Mouse (Mus musculus): Measurements from ENCODE around the gene Olfr804. TPM values are rescaled to one million over a fixed set of nuclear protein-coding genes. Genes with fewer than 3 reads are reported as not detected.

Olfr804 gene
- not detected in 2 replicates for polyA plus RNA-seq (2011; ENCODE audit: insufficient read length, low read depth, missing spikeins)

GRCm38 (mm10) chr10:129702910-129703309, at the start of gene Olfr804:
TSS of gene Olfr804 (plus strand) at chr10:129703210.
- Histone ChIP-seq H3K27ac (ENCODE audit: insufficient read depth, low read length) (no peak within 1 kb of the TSS), H3K4me1 (ENCODE audit: control insufficient read depth, insufficient read depth, low read length) (no peaks in the 10 kb centered on the region), H3K4me3 (ENCODE audit: insufficient read depth, low read length) (no peak within 1 kb of the TSS)
- TF ChIP-seq CTCF (IDR thresholded peaks at IDR 0.05; ENCODE audit: borderline replicate concordance, insufficient read depth, low read length), result no peak
- no peak for TF ChIP-seq POLR2A (IDR thresholded peaks at IDR 0.05; ENCODE audit: low read depth, low read length)

- TF ChIP-seq POLR2A (IDR thresholded peaks at IDR 0.05; ENCODE audit: low read depth, low read length), result no peak
- TF ChIP-seq CTCF (IDR thresholded peaks at IDR 0.05; ENCODE audit: borderline replicate concordance, insufficient read depth, low read length), result no peak
- no peak within 1 kb of the TSS for H3K27ac ChIP-seq (ENCODE audit: insufficient read depth, low read length)
- no peaks in the 10 kb centered on the region for H3K4me1 ChIP-seq (ENCODE audit: control insufficient read depth, insufficient read depth, low read length)
- H3K4me3 ChIP-seq (ENCODE audit: insufficient read depth, low read length), result no peak within 1 kb of the TSS
Observed at GRCm38 (mm10) chr10:129657394-129657793, 45.6 kb upstream of the Olfr804 start, which contains the start of gene Olfr800. TSS of gene Olfr800 (plus strand) at chr10:129657694.

DNA sequence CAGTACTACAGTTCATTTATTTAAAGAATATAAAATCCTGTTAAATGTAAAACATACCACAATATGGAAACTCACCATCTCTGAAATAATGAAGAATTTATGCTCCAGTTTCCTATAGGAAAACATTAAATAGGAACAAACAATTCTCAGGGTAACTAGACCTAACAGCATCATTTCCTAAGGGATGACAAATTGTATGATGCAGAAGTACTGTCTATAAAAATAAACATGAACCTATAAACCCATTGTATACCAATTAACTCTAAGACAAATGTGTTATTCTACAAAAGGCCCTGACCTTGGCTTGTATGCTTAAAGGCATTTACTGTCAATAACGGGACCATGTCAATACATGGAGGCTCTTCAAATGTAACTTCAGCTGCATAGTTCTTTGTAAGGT, 29.2 kb upstream of the Olfr804 start, which contains the start of gene Olfr801:
Olfr801 (minus strand) TSS at position 101 of the 400 bp plus-strand sequence.
- TF ChIP-seq POLR2A (IDR thresholded peaks at IDR 0.05; ENCODE audit: low read depth, low read length), result no peak
- TF ChIP-seq CTCF (IDR thresholded peaks at IDR 0.05; ENCODE audit: borderline replicate concordance, insufficient read depth, low read length), result no peak
- Histone ChIP-seq H3K27ac (ENCODE audit: insufficient read depth, low read length) (no peak within 1 kb of the TSS), H3K4me1 (ENCODE audit: control insufficient read depth, insufficient read depth, low read length) (no peaks in the 10 kb centered on the region), H3K4me3 (ENCODE audit: insufficient read depth, low read length) (no peak within 1 kb of the TSS)

- no peaks in the 10 kb centered on the region for H3K4me1 ChIP-seq (ENCODE audit: control insufficient read depth, insufficient read depth, low read length)
- TF ChIP-seq POLR2A (IDR thresholded peaks at IDR 0.05; ENCODE audit: low read depth, low read length) (no peak), CTCF (IDR thresholded peaks at IDR 0.05; ENCODE audit: borderline replicate concordance, insufficient read depth, low read length) (no peak)
- no peak within 1 kb of the TSS for H3K4me3 ChIP-seq (ENCODE audit: insufficient read depth, low read length)
- no peak within 1 kb of the TSS for H3K27ac ChIP-seq (ENCODE audit: insufficient read depth, low read length)
Observed at GRCm38 (mm10) chr10:129688069-129688468, 14.9 kb upstream of the Olfr804 start, which contains the start of gene Olfr802. TSS of gene Olfr802 (minus strand) at chr10:129688169.

- Histone ChIP-seq H3K4me1 (ENCODE audit: control insufficient read depth, insufficient read depth, low read length) (no peaks in the 10 kb centered on the region), H3K4me3 (ENCODE audit: insufficient read depth, low read length) (no peak within 1 kb of the TSS), H3K27ac (ENCODE audit: insufficient read depth, low read length) (no peak within 1 kb of the TSS)
- TF ChIP-seq CTCF (IDR thresholded peaks at IDR 0.05; ENCODE audit: borderline replicate concordance, insufficient read depth, low read length) (no peak), POLR2A (IDR thresholded peaks at IDR 0.05; ENCODE audit: low read depth, low read length) (no peak)
Observed at GRCm38 (mm10) chr10:129694186-129694585, 8.8 kb upstream of the Olfr804 start, which contains the start of gene Olfr803. TSS of gene Olfr803 (minus strand) at chr10:129694286.

- Histone ChIP-seq H3K27ac (ENCODE audit: insufficient read depth, low read length) (no peak within 1 kb of the TSS), H3K4me3 (ENCODE audit: insufficient read depth, low read length) (no peak within 1 kb of the TSS), H3K4me1 (ENCODE audit: control insufficient read depth, insufficient read depth, low read length) (no peaks in the 10 kb centered on the region)
- TF ChIP-seq CTCF (IDR thresholded peaks at IDR 0.05; ENCODE audit: borderline replicate concordance, insufficient read depth, low read length) (no peak), POLR2A (IDR thresholded peaks at IDR 0.05; ENCODE audit: low read depth, low read length) (no peak)
Observed at GRCm38 (mm10) chr10:129729275-129729674, 26.3 kb downstream of the Olfr804 start, which contains the start of gene Olfr805. TSS of gene Olfr805 (minus strand) at chr10:129729375.

GRCm38 (mm10) chr10:129741821-129742220, 38.8 kb downstream of the Olfr804 start, which contains the start of gene Olfr806:
TSS of gene Olfr806 (minus strand) at chr10:129741921.
- TF ChIP-seq CTCF (IDR thresholded peaks at IDR 0.05; ENCODE audit: borderline replicate concordance, insufficient read depth, low read length) (no peak), POLR2A (IDR thresholded peaks at IDR 0.05; ENCODE audit: low read depth, low read length) (no peak)
- Histone ChIP-seq H3K27ac (ENCODE audit: insufficient read depth, low read length) (no peak within 1 kb of the TSS), H3K4me3 (ENCODE audit: insufficient read depth, low read length) (no peak within 1 kb of the TSS), H3K4me1 (ENCODE audit: control insufficient read depth, insufficient read depth, low read length) (no peaks in the 10 kb centered on the region)

DNA sequence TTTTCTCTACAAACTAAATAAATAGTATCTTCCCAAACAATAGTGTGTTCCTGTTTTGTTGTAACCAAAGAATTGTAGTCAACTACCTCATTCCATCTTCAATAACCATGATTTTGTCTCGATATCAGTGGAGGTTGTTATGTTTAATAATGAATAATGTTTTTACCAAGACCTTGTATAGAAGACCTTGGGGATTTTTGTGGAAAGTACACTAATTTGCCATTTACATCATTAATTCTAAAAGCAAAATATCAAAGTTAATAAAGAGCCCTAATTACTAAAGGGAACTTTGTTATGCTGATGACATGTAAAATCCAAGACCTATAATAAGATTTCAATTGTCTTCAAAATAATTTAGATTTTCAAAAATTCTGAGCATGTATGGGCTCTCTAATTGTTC, 54.7 kb downstream of the Olfr804 start, which contains the start of gene Olfr807:
Olfr807 (minus strand) TSS at position 101 of the 400 bp plus-strand sequence.
- no peak within 1 kb of the TSS for H3K27ac ChIP-seq (ENCODE audit: insufficient read depth, low read length)
- TF ChIP-seq CTCF (IDR thresholded peaks at IDR 0.05; ENCODE audit: borderline replicate concordance, insufficient read depth, low read length), result no peak
- TF ChIP-seq POLR2A (IDR thresholded peaks at IDR 0.05; ENCODE audit: low read depth, low read length), result no peak
- H3K4me1 ChIP-seq (ENCODE audit: control insufficient read depth, insufficient read depth, low read length), result no peaks in the 10 kb centered on the region
- no peak within 1 kb of the TSS for H3K4me3 ChIP-seq (ENCODE audit: insufficient read depth, low read length)

Other genes starting within 250 kb of the Olfr804 start
- not detected in 2 replicates for gene Olfr787, start 241.3 kb upstream of the Olfr804 start, polyA plus RNA-seq (2011; ENCODE audit: insufficient read length, low read depth, missing spikeins)
- gene Olfr788, start 232.2 kb upstream of the Olfr804 start, polyA plus RNA-seq (2011; ENCODE audit: insufficient read length, low read depth, missing spikeins), result not detected in 2 replicates
- not detected in 2 replicates for gene Olfr789, start 218.5 kb upstream of the Olfr804 start, polyA plus RNA-seq (2011; ENCODE audit: insufficient read length, low read depth, missing spikeins)
- not detected in 2 replicates for gene Olfr790, start 204.7 kb upstream of the Olfr804 start, polyA plus RNA-seq (2011; ENCODE audit: insufficient read length, low read depth, missing spikeins)
- not detected in 2 replicates for gene Olfr791, start 181.4 kb upstream of the Olfr804 start, polyA plus RNA-seq (2011; ENCODE audit: insufficient read length, low read depth, missing spikeins)
- not detected in 2 replicates for gene Olfr792, start 164.0 kb upstream of the Olfr804 start, polyA plus RNA-seq (2011; ENCODE audit: insufficient read length, low read depth, missing spikeins)
- not detected in 2 replicates for gene Olfr794, start 135.6 kb upstream of the Olfr804 start, polyA plus RNA-seq (2011; ENCODE audit: insufficient read length, low read depth, missing spikeins)
- gene Olfr796, start 90.6 kb upstream of the Olfr804 start, polyA plus RNA-seq (2011; ENCODE audit: insufficient read length, low read depth, missing spikeins), result not detected in 2 replicates
- not detected in 2 replicates for gene Olfr798, start 75.3 kb upstream of the Olfr804 start, polyA plus RNA-seq (2011; ENCODE audit: insufficient read length, low read depth, missing spikeins)
- gene Olfr799, start 65.7 kb upstream of the Olfr804 start, polyA plus RNA-seq (2011; ENCODE audit: insufficient read length, low read depth, missing spikeins), result not detected in 2 replicates
- gene Olfr800, start 45.5 kb upstream of the Olfr804 start, polyA plus RNA-seq (2011; ENCODE audit: insufficient read length, low read depth, missing spikeins), result not detected in 2 replicates
- gene Olfr801, start 29.3 kb upstream of the Olfr804 start, polyA plus RNA-seq (2011; ENCODE audit: insufficient read length, low read depth, missing spikeins), result not detected in 2 replicates
- gene Olfr802, start 15.0 kb upstream of the Olfr804 start, polyA plus RNA-seq (2011; ENCODE audit: insufficient read length, low read depth, missing spikeins), result not detected in 2 replicates
- not detected in 2 replicates for gene Olfr803, start 8.9 kb upstream of the Olfr804 start, polyA plus RNA-seq (2011; ENCODE audit: insufficient read length, low read depth, missing spikeins)
- gene Olfr805, start 26.2 kb downstream of the Olfr804 start, polyA plus RNA-seq (2011; ENCODE audit: insufficient read length, low read depth, missing spikeins), result not detected in 2 replicates
- not detected in 2 replicates for gene Olfr806, start 38.7 kb downstream of the Olfr804 start, polyA plus RNA-seq (2011; ENCODE audit: insufficient read length, low read depth, missing spikeins)
- gene Olfr807, start 54.6 kb downstream of the Olfr804 start, polyA plus RNA-seq (2011; ENCODE audit: insufficient read length, low read depth, missing spikeins), result not detected in 2 replicates
- not detected in 2 replicates for gene Olfr808, start 62.3 kb downstream of the Olfr804 start, polyA plus RNA-seq (2011; ENCODE audit: insufficient read length, low read depth, missing spikeins)
- not detected in 2 replicates for gene Olfr809, start 71.4 kb downstream of the Olfr804 start, polyA plus RNA-seq (2011; ENCODE audit: insufficient read length, low read depth, missing spikeins)
- not detected in 2 replicates for gene Olfr810, start 91.7 kb downstream of the Olfr804 start, polyA plus RNA-seq (2011; ENCODE audit: insufficient read length, low read depth, missing spikeins)
- not detected in 2 replicates for gene Olfr811, start 101.2 kb downstream of the Olfr804 start, polyA plus RNA-seq (2011; ENCODE audit: insufficient read length, low read depth, missing spikeins)
- gene Olfr812, start 142.9 kb downstream of the Olfr804 start, polyA plus RNA-seq (2011; ENCODE audit: insufficient read length, low read depth, missing spikeins), result not detected in 2 replicates
- not detected in 2 replicates for gene Olfr813, start 152.2 kb downstream of the Olfr804 start, polyA plus RNA-seq (2011; ENCODE audit: insufficient read length, low read depth, missing spikeins)
- gene Olfr814, start 176.6 kb downstream of the Olfr804 start, polyA plus RNA-seq (2011; ENCODE audit: insufficient read length, low read depth, missing spikeins), result not detected in 2 replicates
- gene Olfr815, start 202.7 kb downstream of the Olfr804 start, polyA plus RNA-seq (2011; ENCODE audit: insufficient read length, low read depth, missing spikeins), result not detected in 2 replicates
- not detected in 2 replicates for gene Olfr816, start 212.4 kb downstream of the Olfr804 start, polyA plus RNA-seq (2011; ENCODE audit: insufficient read length, low read depth, missing spikeins)
- gene Olfr818, start 245.9 kb downstream of the Olfr804 start, polyA plus RNA-seq (2011; ENCODE audit: insufficient read length, low read depth, missing spikeins), result not detected in 2 replicates

Measured in embryonic fibroblast, embryonic 13.5 days (primary cell).